Mouse (Mus musculus) layer of hippocampus, adult 2 months (tissue): ENCODE data around the gene Vmn1r202. TPM values are rescaled to one million over a fixed set of nuclear protein-coding genes. Genes with fewer than 3 reads are reported as not detected.
"Not testable (repeated sequence)": the region's sequence is repeated elsewhere in the genome, so short reads cannot be mapped to it uniquely, and the experiment has no call there.

Source experiments
- DNase-seq, 2 experiments: peaks; one replicate each; pipeline ENCODE4 v3.0.0; 2022; ENCODE audit warnings: low spot score in 2 of 2
- H3K27ac ChIP-seq: fragments of 200-600 bp; 2 replicates; pipeline ENCODE4 v1.8.1; 2022
- H3K4me3 ChIP-seq: fragments of 200-600 bp; 2 replicates; pipeline ENCODE4 v1.8.1; 2022; ENCODE audit warnings: mild to moderate bottlenecking
- CTCF ChIP-seq: fragments of 200-600 bp; conservative IDR thresholded peaks from 2 replicates; pipeline ENCODE4 v1.8.1; 2022; ENCODE audit warnings: antibody characterized with exemption, mild to moderate bottlenecking, moderate library complexity
- long read RNA-seq, 2 experiments: library from polyadenylated mRNA; stranded (forward); transcript quantifications; one replicate each; pipeline ENCODE4 v2.0.0; 2021; ENCODE audit warnings: borderline mapping rate in 2 of 2
- total RNA-seq, 2 experiments: library from RNA; stranded (reverse); gene quantifications; 2 replicates each; pipeline ENCODE4 v1.2.3; 2021

The Vmn1r202 gene
- not detected for total RNA-seq
- long read RNA-seq, experiment 1, result 0 reads
- long read RNA-seq, experiment 2, result 0 reads

DNA sequence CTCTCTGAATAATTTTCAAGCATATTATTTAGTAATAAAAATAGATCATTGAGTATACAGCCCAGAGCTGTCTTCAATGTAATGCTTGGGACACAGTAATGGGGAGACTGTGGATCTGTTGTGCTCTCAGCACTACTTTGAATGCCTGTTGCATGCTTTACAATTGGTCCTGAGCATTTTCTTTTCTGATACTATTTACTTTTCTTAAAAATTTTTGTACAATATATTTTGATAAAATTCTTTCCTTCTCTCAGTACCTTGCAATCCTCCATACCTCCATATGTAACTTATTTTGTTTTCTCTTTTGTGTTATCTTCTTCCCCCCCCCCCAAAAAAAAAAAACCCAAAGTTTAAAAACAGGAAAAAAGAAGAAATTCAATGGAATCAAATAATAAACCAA lies at the start of gene Vmn1r202:
TSS of gene Vmn1r202 (minus strand) at position 101 of the 400 bp plus-strand sequence.
- no peak for TF ChIP-seq CTCF
- Histone ChIP-seq H3K4me3 (no peak within 1 kb of the TSS), H3K27ac (no peak within 1 kb of the TSS)
- no peak for DNase-seq

DNA sequence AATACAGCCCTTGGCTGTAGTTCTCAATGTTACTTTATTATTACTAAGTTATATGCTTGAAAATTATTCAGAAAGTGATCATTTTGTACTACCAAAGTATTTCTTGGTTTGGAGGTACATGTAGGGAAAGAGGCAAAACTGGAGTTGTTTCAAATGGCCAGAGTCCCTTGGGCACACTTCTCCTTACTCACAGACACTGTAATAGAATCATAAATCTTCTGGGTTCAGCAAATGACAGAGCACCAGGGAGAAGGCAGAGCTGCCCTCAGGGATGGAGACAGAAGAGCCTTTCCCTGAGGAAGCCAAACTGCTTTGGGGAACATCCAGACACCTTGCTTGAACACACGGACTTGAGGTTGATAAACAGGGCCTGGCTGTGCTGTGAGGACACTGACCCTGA lies 47.7 kb upstream of the Vmn1r202 start, which contains the start of gene Vmn1r204:
TSS of gene Vmn1r204 (plus strand) at position 301 of the 400 bp plus-strand sequence.
- not testable (repeated sequence) for H3K27ac ChIP-seq, DNase-seq, H3K4me3 ChIP-seq

- Histone ChIP-seq H3K27ac (no peak within 1 kb of the TSS), H3K4me3 (no peak within 1 kb of the TSS)
- TF ChIP-seq CTCF, result no peak
- DNase-seq, result no peak
Measured at GRCm38 (mm10) chr13:22517814-22518213, 12.6 kb upstream of the Vmn1r202 start, which contains the start of gene Vmn1r203. Vmn1r203 (plus strand) TSS chr13:22518114.

GRCm38 (mm10) chr13:22502431-22502830 lies 2.8 kb downstream of the Vmn1r202 start:
- no peak for TF ChIP-seq CTCF
- H3K4me3 ChIP-seq, result no peak overlapping the region
- DNase-seq, result no peak
- H3K27ac ChIP-seq, result no peak overlapping the region

DNA sequence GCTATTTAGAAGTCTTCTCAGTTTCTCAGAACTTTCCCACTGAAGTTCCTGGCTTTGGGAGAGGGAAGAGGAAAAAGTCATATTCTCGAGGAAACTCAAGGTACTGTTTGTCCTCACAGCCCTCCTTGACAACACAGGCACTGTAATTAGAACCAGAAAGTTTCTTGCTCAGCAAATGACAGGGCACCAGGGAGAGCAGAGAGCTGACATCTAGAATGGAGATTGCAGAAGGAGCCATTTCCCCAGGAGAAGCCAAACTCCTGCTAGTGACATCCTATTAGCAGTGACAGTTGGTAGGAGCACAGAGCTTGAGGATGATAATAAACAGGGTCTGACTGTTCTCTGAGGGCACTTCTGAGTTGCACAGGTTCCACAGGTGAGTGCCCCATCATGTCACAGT lies 33.6 kb downstream of the Vmn1r202 start, which contains the start of gene Vmn1r201:
TSS of gene Vmn1r201 (plus strand) at position 301 of the 400 bp plus-strand sequence.
- DNase-seq, result no peak
- H3K27ac ChIP-seq, result no peak within 1 kb of the TSS
- no peak for TF ChIP-seq CTCF
- H3K4me3 ChIP-seq, result no peak within 1 kb of the TSS

DNA sequence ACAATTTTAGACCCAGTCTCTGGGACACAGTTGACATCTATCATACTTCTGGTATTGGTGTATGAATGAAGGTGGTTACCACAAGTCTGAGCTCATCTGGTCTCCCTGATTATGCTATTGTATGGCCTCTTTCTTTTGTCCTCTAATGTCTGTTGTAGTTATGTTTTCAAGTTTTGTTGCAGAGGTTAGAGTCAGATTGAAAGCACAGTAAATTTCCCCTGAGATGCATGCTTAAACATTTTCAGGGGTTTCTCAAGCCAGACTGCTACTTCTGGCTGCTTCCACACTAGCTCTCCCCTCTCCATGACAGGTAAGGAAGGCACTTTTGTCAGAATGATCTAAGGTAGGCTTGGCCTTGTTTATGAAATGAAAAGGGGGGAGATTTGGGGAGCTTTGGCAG lies 50.0 kb downstream of the Vmn1r202 start:
- no peak for DNase-seq
- no peak for TF ChIP-seq CTCF
- Histone ChIP-seq H3K27ac (no peak overlapping the region), H3K4me3 (no peak overlapping the region)

Other genes starting within 250 kb of the Vmn1r202 start
- gene Vmn1r195, start 234.9 kb downstream of the Vmn1r202 start, total RNA-seq, result not detected
- not detected for gene Vmn1r196, start 215.5 kb downstream of the Vmn1r202 start, total RNA-seq
- not detected for gene Vmn1r197, start 180.8 kb downstream of the Vmn1r202 start, total RNA-seq
- not detected for gene Vmn1r198, start 155.0 kb downstream of the Vmn1r202 start, total RNA-seq
- gene Vmn1r199, start 125.6 kb downstream of the Vmn1r202 start, total RNA-seq, result not detected
- gene Vmn1r200, start 115.0 kb downstream of the Vmn1r202 start, total RNA-seq, result not detected
- not detected for gene Vmn1r201, start 33.5 kb downstream of the Vmn1r202 start, total RNA-seq
- gene Vmn1r203, start 12.7 kb upstream of the Vmn1r202 start, total RNA-seq, result under 1 TPM in 1 of 2 experiments, not detected in 1; 0.05 TPM
- gene Vmn1r204, start 47.8 kb upstream of the Vmn1r202 start, total RNA-seq, result not detected
- not detected for gene Vmn1r205, start 87.6 kb upstream of the Vmn1r202 start, total RNA-seq
- gene Vmn1r206, start 118.9 kb upstream of the Vmn1r202 start, total RNA-seq, result not detected
- gene Vmn1r207-ps, start 224.2 kb upstream of the Vmn1r202 start, total RNA-seq, result under 1 TPM in 1 of 2 experiments, not detected in 1; 0.07 TPM